Mouse (Mus musculus): ENCODE measurements around the gene Fbxl13. TPM values are rescaled to one million over a fixed set of nuclear protein-coding genes. Genes with fewer than 3 reads are reported as not detected.

The Fbxl13 gene
- 0.22 and 0.26 TPM in 2 replicates for polyA plus RNA-seq (2016; fragmentation: Nextera tagmentation; extraction: Ambion mirVana)

- peaks cover 4% of the 10 kb centered on the region; the same call in 1 of the 2 replicates for H3K27me3 ChIP-seq (ENCODE audit: insufficient read depth, poor library complexity, severe bottlenecking)
- 1% methylated on average over 38 of the region's 40 CpGs for WGBS
- peaks cover 26% of the 10 kb centered on the region for H3K36me3 ChIP-seq
- H3K4me3 ChIP-seq, result peak within 1 kb of the TSS; percentile 75
- no peaks in the 10 kb centered on the region for H3K9me3 ChIP-seq
- peaks cover 18% of the 10 kb centered on the region; the same call in 1 of the 2 replicates for H3K4me1 ChIP-seq
- peak within 1 kb of the TSS; percentile 86 for H3K27ac ChIP-seq
- DNase-seq (ENCODE audit: low spot score), result peak; percentile 96
Observed at GRCm38 (mm10) chr5:21645439-21646132, at the start of gene Fbxl13, which contains the start of gene Armc10. Fbxl13 (minus strand) TSS chr5:21645634. Armc10 (plus strand) TSS chr5:21645813.

- Histone ChIP-seq H3K4me1 (no peaks in the 10 kb centered on the region), H3K9me3 (no peaks in the 10 kb centered on the region), H3K27me3 (ENCODE audit: insufficient read depth, poor library complexity, severe bottlenecking) (no peaks in the 10 kb centered on the region), H3K27ac (no peak overlapping the region), H3K4me3 (no peak overlapping the region), H3K36me3 (no peaks in the 10 kb centered on the region)
- WGBS, result 77% methylated on average over 3 of the region's 3 CpGs
- no peak for DNase-seq (ENCODE audit: low spot score)
Observed at GRCm38 (mm10) chr5:21694854-21695490, 49.5 kb upstream of the Fbxl13 start.

- 76% methylated on average over 3 of the region's 3 CpGs for WGBS
- H3K27me3 ChIP-seq (ENCODE audit: insufficient read depth, poor library complexity, severe bottlenecking), result no peaks in the 10 kb centered on the region
- no peak for DNase-seq (ENCODE audit: low spot score)
- H3K36me3 ChIP-seq, result no peaks in the 10 kb centered on the region
- H3K4me1 ChIP-seq, result no peaks in the 10 kb centered on the region
- no peak overlapping the region for H3K27ac ChIP-seq
- no peak overlapping the region for H3K4me3 ChIP-seq
- H3K9me3 ChIP-seq, result no peaks in the 10 kb centered on the region
Observed at GRCm38 (mm10) chr5:21693372-21693870, 48.0 kb upstream of the Fbxl13 start.

GRCm38 (mm10) chr5:21692230-21692629 is 46.8 kb upstream of the Fbxl13 start:
- 83% methylated on average over 5 of the region's 5 CpGs for WGBS
- Histone ChIP-seq H3K9me3 (no peaks in the 10 kb centered on the region), H3K27me3 (ENCODE audit: insufficient read depth, poor library complexity, severe bottlenecking) (no peaks in the 10 kb centered on the region), H3K36me3 (no peaks in the 10 kb centered on the region), H3K4me1 (no peaks in the 10 kb centered on the region), H3K4me3 (no peak overlapping the region), H3K27ac (no peak overlapping the region)
- no peak for DNase-seq (ENCODE audit: low spot score)

GRCm38 (mm10) chr5:21687042-21687441 is 41.6 kb upstream of the Fbxl13 start:
- DNase-seq (ENCODE audit: low spot score), result no peak
- 34% methylated on average over 4 of the region's 4 CpGs for WGBS
- no peak overlapping the region for H3K4me3 ChIP-seq
- H3K36me3 ChIP-seq, result no peaks in the 10 kb centered on the region
- H3K27me3 ChIP-seq (ENCODE audit: insufficient read depth, poor library complexity, severe bottlenecking), result no peaks in the 10 kb centered on the region
- no peak overlapping the region for H3K27ac ChIP-seq
- H3K4me1 ChIP-seq, result 0 out of 2 replicates have a peak, but pooled peaks cover 4% of the 10 kb centered on the region
- H3K9me3 ChIP-seq, result no peaks in the 10 kb centered on the region

- H3K4me1 ChIP-seq, result peaks cover 13% of the 10 kb centered on the region
- no peak overlapping the region for H3K27ac ChIP-seq
- no peaks in the 10 kb centered on the region for H3K36me3 ChIP-seq
- 75% methylated on average over 10 of the region's 10 CpGs for WGBS
- H3K9me3 ChIP-seq, result no peaks in the 10 kb centered on the region
- H3K27me3 ChIP-seq (ENCODE audit: insufficient read depth, poor library complexity, severe bottlenecking), result no peaks in the 10 kb centered on the region
- DNase-seq (ENCODE audit: low spot score), result no peak
- H3K4me3 ChIP-seq, result no peak overlapping the region
Observed at GRCm38 (mm10) chr5:21685001-21685400, 39.6 kb upstream of the Fbxl13 start.

- no peaks in the 10 kb centered on the region for H3K36me3 ChIP-seq
- peaks cover 13% of the 10 kb centered on the region for H3K4me1 ChIP-seq
- no peaks in the 10 kb centered on the region for H3K27me3 ChIP-seq (ENCODE audit: insufficient read depth, poor library complexity, severe bottlenecking)
- H3K27ac ChIP-seq, result no peak overlapping the region
- 86% methylated on average over 9 of the region's 9 CpGs for WGBS
- DNase-seq (ENCODE audit: low spot score), result no peak
- H3K4me3 ChIP-seq, result no peak overlapping the region
- no peaks in the 10 kb centered on the region for H3K9me3 ChIP-seq
Observed at GRCm38 (mm10) chr5:21683811-21684210, 38.4 kb upstream of the Fbxl13 start.

GRCm38 (mm10) chr5:21680940-21681339 is 35.5 kb upstream of the Fbxl13 start:
- no peaks in the 10 kb centered on the region for H3K9me3 ChIP-seq
- DNase-seq (ENCODE audit: low spot score), result no peak
- 84% methylated on average over 5 of the region's 5 CpGs for WGBS
- no peak overlapping the region; the same call in 1 of the 2 replicates for H3K27ac ChIP-seq
- H3K36me3 ChIP-seq, result peaks cover 6% of the 10 kb centered on the region; the same call in 1 of the 2 replicates
- peaks cover 9% of the 10 kb centered on the region for H3K4me1 ChIP-seq
- no peaks in the 10 kb centered on the region for H3K27me3 ChIP-seq (ENCODE audit: insufficient read depth, poor library complexity, severe bottlenecking)
- H3K4me3 ChIP-seq, result no peak overlapping the region

GRCm38 (mm10) chr5:21680029-21680428 is 34.6 kb upstream of the Fbxl13 start:
- no peak overlapping the region for H3K27ac ChIP-seq
- H3K4me1 ChIP-seq, result peaks cover 9% of the 10 kb centered on the region
- peaks cover 12% of the 10 kb centered on the region; the same call in 1 of the 2 replicates for H3K36me3 ChIP-seq
- no peaks in the 10 kb centered on the region for H3K27me3 ChIP-seq (ENCODE audit: insufficient read depth, poor library complexity, severe bottlenecking)
- H3K4me3 ChIP-seq, result no peak overlapping the region
- H3K9me3 ChIP-seq, result no peaks in the 10 kb centered on the region
- DNase-seq (ENCODE audit: low spot score), result no peak
- 77% methylated on average over 4 of the region's 4 CpGs for WGBS

- Histone ChIP-seq H3K27me3 (ENCODE audit: insufficient read depth, poor library complexity, severe bottlenecking) (no peaks in the 10 kb centered on the region), H3K36me3 (peaks cover 12% of the 10 kb centered on the region; the same call in 1 of the 2 replicates), H3K4me3 (no peak overlapping the region), H3K27ac (no peak overlapping the region), H3K4me1 (peaks cover 16% of the 10 kb centered on the region), H3K9me3 (no peaks in the 10 kb centered on the region)
- DNase-seq (ENCODE audit: low spot score), result no peak
- 95% methylated on average over 9 of the region's 9 CpGs for WGBS
Observed at GRCm38 (mm10) chr5:21678363-21678762, 32.9 kb upstream of the Fbxl13 start.

GRCm38 (mm10) chr5:21677939-21678338 is 32.5 kb upstream of the Fbxl13 start:
- Histone ChIP-seq H3K27ac (no peak overlapping the region), H3K27me3 (ENCODE audit: insufficient read depth, poor library complexity, severe bottlenecking) (no peaks in the 10 kb centered on the region), H3K36me3 (peaks cover 12% of the 10 kb centered on the region; the same call in 1 of the 2 replicates), H3K9me3 (no peaks in the 10 kb centered on the region), H3K4me1 (peaks cover 18% of the 10 kb centered on the region), H3K4me3 (no peak overlapping the region)
- no peak for DNase-seq (ENCODE audit: low spot score)
- WGBS, result 88% methylated on average over 6 of the region's 6 CpGs

- Histone ChIP-seq H3K27ac (no peak overlapping the region), H3K9me3 (no peaks in the 10 kb centered on the region), H3K4me3 (no peak overlapping the region), H3K4me1 (peaks cover 9% of the 10 kb centered on the region; the same call in 1 of the 2 replicates), H3K36me3 (peaks cover 12% of the 10 kb centered on the region; the same call in 1 of the 2 replicates), H3K27me3 (ENCODE audit: insufficient read depth, poor library complexity, severe bottlenecking) (no peaks in the 10 kb centered on the region)
- 89% methylated on average over 23 of the region's 23 CpGs for WGBS
- no peak for DNase-seq (ENCODE audit: low spot score)
Observed at GRCm38 (mm10) chr5:21675494-21675893, 30.1 kb upstream of the Fbxl13 start.

- DNase-seq (ENCODE audit: low spot score), result no peak
- Histone ChIP-seq H3K36me3 (peaks cover 12% of the 10 kb centered on the region; the same call in 1 of the 2 replicates), H3K4me3 (no peak overlapping the region), H3K9me3 (no peaks in the 10 kb centered on the region), H3K27ac (no peak overlapping the region), H3K4me1 (peaks cover 9% of the 10 kb centered on the region; the same call in 1 of the 2 replicates), H3K27me3 (ENCODE audit: insufficient read depth, poor library complexity, severe bottlenecking) (no peaks in the 10 kb centered on the region)
- 66% methylated on average over 12 of the region's 12 CpGs for WGBS
Observed at GRCm38 (mm10) chr5:21675019-21675418, 29.6 kb upstream of the Fbxl13 start.

All from heart, embryonic 10.5 days (tissue).